Mouse (Mus musculus) CD8-positive naive resting alpha-beta T cell, adult 2 months (primary cell): ENCODE results near the gene Ergic2.

Experiments
- DNase-seq, 2 experiments: peaks; one replicate each; pipeline ENCODE4 v3.0.0; 2022; ENCODE audit warnings: low read depth in 2 of 2, low spot score in 2 of 2

Gene Ergic2

GRCm38 (mm10) chr6:148211897-148212680 is at the start of gene Ergic2:
Gene Ergic2 (minus strand): TSS chr6:148212374.
- DNase-seq, result peak; percentile 93

DNA sequence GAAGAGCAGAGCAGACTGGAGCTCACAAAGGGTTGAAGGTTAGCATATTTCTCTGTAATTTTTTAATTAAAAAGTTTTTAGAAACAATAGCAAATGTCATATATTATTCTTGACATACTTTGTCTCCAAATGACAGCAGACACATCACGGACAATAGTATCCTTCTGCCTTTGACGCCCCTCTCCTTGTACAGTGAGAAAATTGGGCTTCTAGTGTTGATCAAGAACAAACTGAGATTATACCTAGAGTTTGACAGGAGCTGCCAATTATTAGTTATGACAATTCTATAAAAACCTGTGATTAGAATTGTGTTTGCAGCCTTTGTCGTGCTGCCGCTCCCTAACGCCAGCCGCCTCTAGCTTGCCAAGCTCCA is 48.5 kb upstream of the Ergic2 start:
- DNase-seq, result no peak

GRCm38 (mm10) chr6:148259979-148260728 is 48.0 kb upstream of the Ergic2 start:
- no peak for DNase-seq

- no peak for DNase-seq
Measured at GRCm38 (mm10) chr6:148259074-148259473, 46.9 kb upstream of the Ergic2 start.

GRCm38 (mm10) chr6:148257805-148258204 is 45.6 kb upstream of the Ergic2 start:
- DNase-seq, result no peak

DNA sequence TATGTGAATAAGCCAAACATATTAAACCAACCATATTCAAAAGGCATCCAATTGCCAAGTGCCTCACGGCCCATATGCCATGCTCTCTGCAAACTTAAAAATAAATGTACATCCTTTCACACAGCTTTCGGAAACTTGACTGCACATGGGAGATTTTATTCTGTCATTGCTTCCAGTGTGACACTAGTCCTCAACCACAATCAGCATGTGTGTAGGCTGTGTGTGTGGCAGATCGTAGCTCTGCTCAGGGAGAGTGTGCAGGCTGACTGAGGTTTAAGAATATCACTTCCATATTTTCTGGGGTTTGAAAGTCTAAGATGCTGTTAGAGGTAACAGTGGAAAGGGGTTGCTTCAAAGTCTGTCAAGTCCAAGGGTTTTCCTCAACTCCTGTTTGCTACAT is 43.9 kb upstream of the Ergic2 start:
- no peak for DNase-seq

DNA sequence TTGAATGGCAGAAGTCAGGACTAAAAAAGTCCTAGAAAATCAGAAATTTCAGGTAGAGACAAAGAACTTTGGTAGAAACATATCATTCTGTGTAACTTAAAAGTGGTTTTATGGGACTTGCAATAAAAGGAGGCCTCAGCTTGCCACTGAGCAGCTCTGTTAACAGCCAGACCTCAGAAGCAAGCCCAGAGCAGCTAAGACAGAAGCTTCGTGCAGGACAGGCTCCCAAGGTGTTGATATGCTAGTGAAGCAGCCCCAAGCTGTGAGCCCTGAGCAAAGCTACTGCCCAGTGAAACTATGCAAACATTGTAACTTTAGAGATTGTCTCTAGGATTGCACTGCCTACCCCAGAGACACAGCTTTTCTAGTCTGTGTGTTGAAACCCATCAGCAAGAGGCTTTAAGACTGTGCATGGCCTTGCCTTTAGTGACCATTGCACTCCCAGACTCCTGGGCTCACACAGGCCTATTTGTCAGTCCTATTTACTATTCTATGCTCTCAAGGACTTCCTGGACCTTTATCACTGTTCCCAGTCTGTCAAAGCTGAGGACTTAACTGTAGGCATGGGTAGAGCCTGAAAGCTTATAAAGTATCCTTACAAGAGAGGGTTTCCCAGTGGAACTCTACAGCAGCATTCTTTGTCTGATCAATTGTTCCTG is 43.4 kb upstream of the Ergic2 start:
- DNase-seq, result no peak

DNA sequence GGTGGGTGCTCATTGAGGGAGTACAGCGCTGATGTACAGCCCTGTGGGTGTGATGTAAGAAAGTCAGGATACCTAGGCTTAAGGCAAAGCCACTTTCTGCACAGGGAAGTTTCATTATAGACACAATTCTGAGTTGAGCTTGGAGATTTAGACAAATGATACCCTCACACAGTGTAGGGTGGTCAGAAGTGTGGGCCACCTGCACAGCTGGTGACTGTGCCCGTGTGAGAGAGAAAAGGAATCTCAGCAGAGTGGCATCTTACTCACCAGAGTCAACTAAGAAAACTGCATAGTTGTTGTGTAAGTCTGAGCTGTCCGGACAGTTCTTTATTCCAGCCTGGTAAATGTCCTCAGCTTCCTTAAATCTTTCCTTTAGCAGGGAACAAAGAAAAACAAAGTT is 37.0 kb upstream of the Ergic2 start:
- DNase-seq, result no peak

- no peak for DNase-seq
Measured at GRCm38 (mm10) chr6:148248625-148249024, 36.5 kb upstream of the Ergic2 start.

GRCm38 (mm10) chr6:148246544-148246943 is 34.4 kb upstream of the Ergic2 start:
- DNase-seq, result no peak

- no peak for DNase-seq
Measured at GRCm38 (mm10) chr6:148244836-148245235, 32.7 kb upstream of the Ergic2 start.

- DNase-seq, result no peak
Measured at GRCm38 (mm10) chr6:148242304-148242703, 30.1 kb upstream of the Ergic2 start.

DNA sequence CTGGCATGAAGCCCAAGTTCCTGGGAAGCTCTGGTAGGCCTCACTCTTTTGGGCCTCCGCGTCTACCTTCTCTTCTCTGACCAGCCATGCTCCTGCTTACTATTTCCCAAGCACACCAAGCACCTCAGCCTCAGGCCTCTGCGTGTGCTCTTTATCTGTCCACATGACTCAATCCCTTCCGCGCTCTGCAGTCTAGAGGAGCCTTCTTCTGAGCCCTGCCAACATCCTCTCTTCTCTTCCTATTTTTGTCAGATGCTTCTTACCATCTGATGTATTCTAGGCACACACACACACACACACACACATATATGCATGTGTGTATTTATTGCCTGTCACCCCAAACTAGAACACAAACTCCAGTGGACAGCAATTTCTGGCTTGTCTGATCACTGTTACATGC is 29.5 kb upstream of the Ergic2 start:
- no peak for DNase-seq

- no peak for DNase-seq
Measured at GRCm38 (mm10) chr6:148239311-148239710, 27.1 kb upstream of the Ergic2 start.

GRCm38 (mm10) chr6:148237453-148237852 is 25.3 kb upstream of the Ergic2 start:
- no peak for DNase-seq

- no peak for DNase-seq
Measured at GRCm38 (mm10) chr6:148234105-148234828, 22.1 kb upstream of the Ergic2 start.

- no peak for DNase-seq
Measured at GRCm38 (mm10) chr6:148227542-148227941, 15.4 kb upstream of the Ergic2 start.

DNA sequence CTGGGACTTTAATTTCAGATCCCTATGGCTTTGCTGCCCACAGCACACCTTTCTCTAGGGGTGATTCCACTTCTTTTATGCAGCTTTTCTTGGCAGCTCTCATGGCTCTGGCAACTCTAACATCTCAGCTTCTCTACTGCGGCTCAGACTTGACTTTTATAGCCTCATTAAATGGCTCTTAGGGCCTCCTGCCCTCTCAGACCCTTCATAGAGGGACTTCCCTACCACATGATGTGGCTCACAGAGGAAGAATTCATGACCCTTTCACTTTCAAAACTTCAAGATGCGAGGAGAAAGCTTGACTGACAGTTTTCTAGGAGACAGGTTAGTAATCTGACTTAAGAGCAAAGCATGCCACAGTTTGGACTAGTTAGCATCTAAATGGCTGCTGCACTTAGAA is 10.5 kb upstream of the Ergic2 start:
- DNase-seq, result no peak

DNA sequence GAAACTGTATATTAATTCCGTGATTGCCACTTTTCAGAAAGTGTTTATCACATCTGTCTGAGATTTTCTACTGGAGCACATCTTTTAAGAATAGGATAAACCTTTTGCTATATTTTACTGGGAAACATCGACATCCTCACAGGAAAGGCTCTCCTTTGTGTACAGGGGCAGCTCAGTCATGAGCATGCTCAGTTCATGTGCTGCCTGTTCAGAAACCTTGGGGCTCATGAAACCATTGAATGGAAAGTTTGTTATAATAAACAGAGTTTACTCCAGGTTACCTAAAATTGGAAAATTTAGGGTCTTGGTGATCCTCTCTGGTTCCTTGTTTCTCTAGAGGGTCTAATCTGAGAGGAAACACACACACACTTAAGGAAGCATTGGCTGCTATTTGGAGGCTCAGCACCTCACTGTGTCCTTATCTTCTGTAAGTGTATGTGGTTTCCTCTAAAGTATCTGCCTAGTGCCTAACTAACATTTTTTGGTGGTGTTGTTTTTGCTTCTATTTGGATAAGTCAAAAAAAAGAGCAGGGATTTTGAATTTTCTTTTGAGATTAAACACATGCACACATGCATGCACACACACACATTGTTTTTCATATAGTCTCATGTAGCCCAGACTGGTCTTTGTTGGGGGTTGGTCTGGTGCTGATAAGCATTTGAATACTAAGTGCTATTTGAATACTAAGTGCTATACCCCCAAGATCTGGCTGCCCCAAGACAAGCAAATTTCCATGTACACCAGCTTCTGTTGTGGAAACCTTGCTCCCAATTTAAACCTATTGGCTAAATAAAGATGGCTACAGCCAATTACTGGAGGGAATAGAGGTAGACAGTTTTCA is 6.3 kb upstream of the Ergic2 start:
- no peak for DNase-seq

DNA sequence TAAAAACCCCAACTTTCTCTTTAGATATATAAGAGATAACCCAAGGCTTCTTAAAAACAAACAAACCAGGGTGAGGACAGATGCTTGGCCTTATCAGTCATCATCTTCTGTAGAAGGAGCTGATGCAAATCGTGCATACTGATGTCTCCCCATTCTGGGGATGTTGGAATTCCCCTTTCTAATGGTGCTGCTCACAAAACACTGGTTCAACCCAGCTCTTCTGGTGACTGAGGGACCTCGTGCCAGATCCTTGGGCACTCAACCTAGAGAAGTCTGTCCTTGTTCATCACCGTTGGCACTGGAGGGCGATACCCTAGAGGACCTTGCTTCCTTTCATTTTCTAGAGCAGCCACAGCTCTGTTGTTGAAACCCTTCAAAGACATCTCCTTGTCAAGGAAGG is 4.6 kb upstream of the Ergic2 start:
- DNase-seq, result no peak

GRCm38 (mm10) chr6:148214765-148215164 is 2.6 kb upstream of the Ergic2 start:
- DNase-seq, result peak; percentile 9 to 43
